Mouse (Mus musculus) heart, postnatal 10 days (tissue): ENCODE data around the gene Lpo. TPM values are rescaled to one million over a fixed set of nuclear protein-coding genes. Genes with fewer than 3 reads are reported as not detected.
A peak's percentile ranks its signal among the peaks of the same experiment; 100 is the strongest.

Experiments used
- DNase-seq, 2 experiments: peaks; one replicate each; pipeline ENCODE4 v3.0.0; 2021
- intact Hi-C: fragments of 180-260 bp; cut with DNase I; formaldehyde crosslinking; loops from one replicate; pipeline ENCODE4 v1.15.1; 2025
- total RNA-seq, 2 experiments: library from RNA; stranded (reverse); gene quantifications; 2 replicates each; pipeline ENCODE4 v1.2.3; 2021

The Lpo gene
- total RNA-seq, 2 experiments from 2014 or later: not detected

GRCm38 (mm10) chr11:87807433-87807832 lies 20.7 kb downstream of the Lpo start:
- no peak for DNase-seq
- intact Hi-C loops: no loop called here

- intact Hi-C loops: no loop called here
- peak in 1 of 2 experiments; percentile 37 for DNase-seq
These were observed 22.6 kb downstream of the Lpo start for GRCm38 (mm10) chr11:87805448-87805847.

GRCm38 (mm10) chr11:87802621-87803020 lies 25.5 kb downstream of the Lpo start:
- intact Hi-C loops: no loop called here
- peak in 1 of 2 experiments; percentile 18 for DNase-seq

DNA sequence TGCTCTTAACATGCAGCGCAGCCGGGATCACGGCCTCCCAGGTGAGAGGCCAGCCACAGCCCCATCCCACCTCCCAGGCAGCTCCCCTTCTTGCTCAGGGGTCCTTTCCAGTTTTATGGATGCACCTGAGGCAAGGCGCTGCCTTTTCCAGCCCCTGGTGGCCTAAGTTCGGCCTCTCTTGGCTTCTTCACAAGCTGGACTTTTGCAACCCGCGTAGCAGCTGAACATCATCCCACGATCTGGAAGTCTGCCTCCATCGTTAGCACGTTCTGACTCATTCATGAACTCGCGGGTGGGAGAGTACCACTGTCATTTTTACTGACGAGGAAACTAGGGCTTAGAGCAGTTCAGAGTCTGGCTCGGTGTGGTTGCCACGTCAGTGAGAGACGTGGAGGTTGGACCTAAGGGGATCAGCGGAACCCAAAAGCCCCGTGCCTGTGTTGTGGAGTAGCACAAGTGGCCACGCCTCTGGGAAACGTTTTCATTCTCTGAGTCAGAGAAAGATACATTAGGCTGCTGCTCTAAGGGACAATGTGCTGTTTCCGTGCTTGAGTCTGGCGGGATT lies 26.3 kb downstream of the Lpo start:
- intact Hi-C loops: no loop called here
- peak; percentile 23 to 29 for DNase-seq

DNA sequence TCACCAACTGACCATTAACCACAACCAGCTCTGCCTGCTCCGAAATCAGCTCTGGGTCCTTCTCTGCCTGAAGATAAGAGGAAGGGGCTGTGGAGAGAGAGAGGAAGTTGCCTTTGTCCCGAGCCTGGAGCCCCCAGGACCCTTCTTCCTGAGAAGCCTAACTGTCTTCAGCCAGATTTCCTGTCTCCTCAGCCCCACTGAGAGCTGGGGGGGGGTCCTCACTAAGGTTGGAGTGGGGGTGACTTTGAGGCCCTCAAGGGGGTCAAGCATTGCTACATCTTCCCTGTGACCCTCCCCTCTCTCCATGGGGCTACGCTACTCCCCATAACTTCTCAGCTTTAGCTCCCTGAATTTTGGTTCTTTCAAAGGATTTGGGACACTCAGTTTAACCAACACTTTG lies 34.6 kb downstream of the Lpo start, which contains the start of gene Mpo:
TSS of gene Mpo (plus strand) at position 122 of the 400 bp plus-strand sequence.
- intact Hi-C loops: no loop called here
- DNase-seq: no peak

DNA sequence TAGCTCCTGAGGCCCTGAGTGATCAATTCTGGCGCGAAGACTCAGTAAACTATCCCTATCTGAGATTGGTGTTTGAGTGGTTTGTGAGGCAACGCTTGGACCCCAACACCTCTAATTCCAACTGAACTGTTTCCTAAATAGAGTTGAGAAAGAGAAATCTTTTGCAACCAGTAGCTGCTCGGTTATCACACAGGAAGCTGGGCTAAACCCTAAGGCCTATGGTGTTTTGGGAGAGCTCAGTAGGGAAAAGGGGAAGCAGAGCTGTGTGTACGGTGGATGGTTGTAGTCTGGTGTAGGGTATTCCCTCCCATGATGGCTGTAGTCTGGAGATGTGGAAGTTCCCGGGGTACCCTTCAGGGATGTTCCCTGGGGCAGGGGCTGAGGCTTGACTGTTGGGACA lies 38.0 kb downstream of the Lpo start:
- DNase-seq: no peak
- intact Hi-C loops: no loop called here

DNA sequence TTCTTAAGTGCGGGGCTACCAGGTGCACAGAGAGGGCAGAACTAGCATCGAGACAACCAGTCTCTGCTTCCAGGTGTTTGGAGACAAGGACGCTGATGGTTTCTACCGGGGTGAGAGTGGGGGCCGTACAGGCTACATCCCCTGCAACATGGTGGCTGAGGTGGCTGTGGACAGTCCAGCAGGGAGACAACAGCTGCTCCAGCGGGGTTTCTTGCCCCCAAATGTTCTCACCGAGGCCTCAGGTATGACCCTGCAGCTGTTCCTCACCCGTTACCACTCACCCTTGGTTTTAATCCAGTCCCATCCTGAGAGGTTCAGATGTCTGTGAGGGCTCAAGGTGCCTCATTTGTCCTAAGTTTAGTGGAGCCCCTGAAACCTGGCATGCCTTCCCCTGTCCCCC lies 48.0 kb downstream of the Lpo start:
- intact Hi-C loops: no loop called here
- DNase-seq: no peak

DNA sequence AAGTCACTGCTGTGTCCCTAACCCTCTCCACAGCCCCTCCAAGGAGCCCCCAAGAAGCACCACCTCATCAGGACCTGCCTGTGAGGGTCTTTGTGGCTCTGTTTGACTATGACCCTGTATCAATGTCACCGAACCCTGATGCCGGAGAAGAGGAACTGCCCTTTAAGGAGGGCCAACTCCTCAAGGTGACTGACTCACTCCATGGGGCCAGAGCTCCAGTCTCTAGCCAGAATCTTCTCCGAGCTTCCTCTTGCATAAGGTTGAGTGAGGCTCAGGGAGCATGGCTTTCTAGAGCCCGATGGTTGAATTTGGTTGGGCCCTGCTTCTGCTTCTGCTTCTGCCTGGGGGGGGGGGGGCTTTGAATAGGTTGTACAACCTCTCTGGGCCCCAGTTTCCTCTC lies 48.7 kb downstream of the Lpo start:
- DNase-seq: no peak
- intact Hi-C loops: no loop called here

DNA sequence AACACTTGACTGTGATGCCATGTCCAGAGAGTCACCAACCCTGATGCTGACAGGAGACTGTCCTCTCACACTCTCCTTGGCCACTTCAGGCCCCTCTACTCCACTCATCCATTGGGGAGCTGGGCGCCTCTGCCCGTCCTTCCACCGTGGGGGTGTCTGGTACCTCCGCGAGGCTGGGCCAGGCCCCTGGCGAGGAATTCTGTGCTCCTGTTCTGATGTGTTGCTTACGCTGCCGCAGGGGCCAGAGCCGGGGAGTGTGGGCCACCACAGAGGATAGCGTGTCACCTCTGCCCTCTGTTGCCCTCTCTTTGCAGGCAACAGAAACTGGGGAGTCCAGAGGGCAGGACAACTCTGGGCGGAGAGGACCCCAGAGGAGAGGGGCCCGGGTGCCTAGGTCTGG lies 49.2 kb downstream of the Lpo start:
- intact Hi-C loops: no loop called here
- DNase-seq: no peak

- intact Hi-C loops: no loop called here
- DNase-seq: no peak
These were observed 49.9 kb downstream of the Lpo start for GRCm38 (mm10) chr11:87778100-87778765.

DNA sequence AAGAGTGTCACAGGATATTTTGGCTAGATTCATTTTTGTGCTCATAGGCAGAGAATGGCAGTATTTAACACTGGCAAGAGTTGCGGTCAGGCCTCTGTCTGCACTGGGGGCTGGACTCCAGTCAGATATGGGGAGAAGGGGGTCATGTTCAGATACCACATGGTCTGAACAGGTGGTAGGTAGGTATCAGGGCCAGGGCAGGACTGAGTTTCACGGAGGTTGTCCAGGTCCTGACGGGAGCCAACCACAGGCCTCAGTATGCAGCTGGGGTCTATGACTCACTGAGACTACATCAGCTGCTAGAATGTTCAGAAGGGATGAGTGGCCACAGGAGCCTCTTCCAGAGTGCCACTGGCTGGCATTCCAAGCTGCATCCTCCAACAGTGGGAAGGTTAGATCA lies 55.7 kb downstream of the Lpo start:
- no peak for DNase-seq
- intact Hi-C loops: no loop called here

DNA sequence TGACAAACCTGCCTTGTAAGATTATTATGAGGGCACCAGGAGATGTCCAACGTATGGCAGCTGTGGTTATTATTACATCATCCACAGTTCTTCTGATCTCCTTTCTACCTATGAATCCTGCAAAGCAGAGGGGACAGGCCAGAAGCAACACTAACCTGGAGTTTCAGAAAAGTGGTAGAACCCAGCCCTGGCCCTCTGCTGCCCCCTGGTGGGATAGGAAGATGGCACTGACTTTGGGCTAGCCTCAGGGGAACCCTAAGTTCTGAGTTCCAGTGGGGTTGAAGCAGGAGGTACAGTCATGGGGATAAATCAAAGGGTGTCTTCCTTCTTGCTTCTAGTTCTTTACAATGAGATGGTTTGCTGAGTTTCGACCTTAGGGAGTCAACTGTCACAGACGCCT lies 57.1 kb downstream of the Lpo start:
- intact Hi-C loops: loop anchor here (1.0 kb wide), 1 partner anchor 109 kb away; the partner anchor contains the start of gene Rnf43

DNA sequence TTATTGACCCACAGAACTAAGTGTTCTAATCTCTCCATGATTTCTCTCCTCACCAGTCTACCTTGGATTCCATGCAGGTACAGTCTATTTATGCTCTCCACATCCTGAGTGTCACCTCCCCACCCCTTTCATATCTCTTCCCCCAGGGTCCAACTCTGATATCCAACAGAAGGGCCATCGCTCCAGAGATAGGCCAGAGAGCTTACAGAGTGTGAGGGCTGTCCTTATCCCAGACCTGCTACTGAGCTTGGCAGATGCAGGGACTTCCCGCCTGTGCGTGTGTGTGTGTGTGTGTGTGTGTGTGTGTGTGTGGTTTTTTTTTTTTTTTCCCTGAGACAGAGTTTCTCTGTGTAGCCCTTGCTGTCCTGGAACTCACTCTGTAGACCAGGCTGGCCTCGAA lies 59.3 kb downstream of the Lpo start:
- intact Hi-C loops: no loop called here

More for the DNA sequence above, 57.1 kb downstream of the Lpo start:
- peak; percentile 55 to 80 for DNase-seq

GRCm38 (mm10) chr11:87763988-87764876 lies 63.9 kb downstream of the Lpo start:
- no peak for DNase-seq
- intact Hi-C loops: no loop called here

More for the DNA sequence above, 59.3 kb downstream of the Lpo start:
- DNase-seq: no peak

GRCm38 (mm10) chr11:87763511-87763987 lies 64.5 kb downstream of the Lpo start:
- no peak for DNase-seq
- intact Hi-C loops: no loop called here

GRCm38 (mm10) chr11:87762702-87763385 lies 65.2 kb downstream of the Lpo start:
- intact Hi-C loops: no loop called here
- DNase-seq: no peak

GRCm38 (mm10) chr11:87761806-87762701 lies 66.0 kb downstream of the Lpo start:
- intact Hi-C loops: no loop called here
- DNase-seq: no peak

DNA sequence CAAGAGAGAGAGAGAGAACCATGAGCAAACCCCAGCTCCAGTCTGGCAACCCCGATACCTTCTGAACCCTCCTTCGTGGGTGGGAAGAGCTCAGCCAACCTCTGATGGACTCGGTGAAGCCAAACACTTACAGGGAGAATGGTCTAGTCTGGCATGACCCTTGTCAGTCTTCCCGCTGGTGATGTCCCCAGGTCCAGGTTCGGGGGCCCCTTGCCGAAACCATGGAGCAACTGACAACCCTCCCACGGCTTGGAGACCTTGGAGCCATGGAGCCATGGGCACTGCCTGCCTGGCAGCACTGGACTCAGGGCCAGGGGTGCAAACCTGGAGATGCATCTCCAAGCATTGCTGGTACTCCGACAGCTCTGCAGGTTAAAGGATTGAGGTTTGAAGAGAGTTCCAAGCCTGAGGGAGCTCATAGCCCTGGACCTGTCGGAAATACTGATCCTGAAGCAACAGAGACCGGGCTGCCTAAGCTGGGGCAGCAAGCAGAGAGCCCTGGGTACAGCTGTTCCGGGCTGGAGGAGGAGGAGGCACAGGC lies 66.8 kb downstream of the Lpo start:
- intact Hi-C loops: no loop called here
- DNase-seq: no peak

- DNase-seq: no peak
- intact Hi-C loops: no loop called here
These were observed 67.6 kb downstream of the Lpo start, which contains the start of gene Tspoap1 for GRCm38 (mm10) chr11:87760301-87761081. Gene Tspoap1, plus strand, starts transcription at chr11:87760541.
